Mouse (Mus musculus): Measurements from ENCODE around the gene Sh3rf1. TPM values are rescaled to one million over a fixed set of nuclear protein-coding genes. Genes with fewer than 3 reads are reported as not detected.

Gene Sh3rf1
- polyA plus RNA-seq, 1 experiment from 2014 or later, result 1.6 TPM

GRCm38 (mm10) chr8:61419521-61419920 lies 195.8 kb downstream of the Sh3rf1 start:
- Histone ChIP-seq H3K9me3 (ENCODE audit: low read length) (no peaks in the 10 kb centered on the region), H3K4me2 (ENCODE audit: low read depth, low read length) (no peak overlapping the region), H3K4me1 (ENCODE audit: insufficient read depth) (no peaks in the 10 kb centered on the region), H3K36me3 (replicated peaks; ENCODE audit: insufficient read depth, low read length) (no peaks in the 10 kb centered on the region), H3K27ac (ENCODE audit: low read depth) (no peak overlapping the region), H3K4me3 (ENCODE audit: low read depth, low read length) (no peak overlapping the region), H3K27me3 (ENCODE audit: insufficient read depth, low read length) (no peaks in the 10 kb centered on the region), H3K9ac (replicated peaks) (no peak overlapping the region)
- DNase-seq (no peak), ATAC-seq (no peak)
- 82% methylated on average over 3 of the region's 3 CpGs for WGBS (ENCODE audit: insufficient replicate concordance)
- TF ChIP-seq CTCF (IDR thresholded peaks at IDR 0.05; ENCODE audit: low read depth) (no peak), EP300 (IDR thresholded peaks at IDR 0.05; ENCODE audit: low read depth) (no peak)

- no peaks in the 10 kb centered on the region for H3K9me3 ChIP-seq (ENCODE audit: low read length)
- ATAC-seq (no peak), DNase-seq (no peak)
- TF ChIP-seq CTCF (IDR thresholded peaks at IDR 0.05; ENCODE audit: low read depth) (no peak), EP300 (IDR thresholded peaks at IDR 0.05; ENCODE audit: low read depth) (no peak)
- no peak overlapping the region for H3K4me3 ChIP-seq (ENCODE audit: low read depth, low read length)
- H3K4me2 ChIP-seq (ENCODE audit: low read depth, low read length), result no peak overlapping the region
- H3K27ac ChIP-seq (ENCODE audit: low read depth), result no peak overlapping the region
- no peaks in the 10 kb centered on the region for H3K36me3 ChIP-seq (replicated peaks; ENCODE audit: insufficient read depth, low read length)
- WGBS (ENCODE audit: insufficient replicate concordance), result 53% methylated on average over 6 of the region's 6 CpGs
- no peaks in the 10 kb centered on the region for H3K27me3 ChIP-seq (ENCODE audit: insufficient read depth, low read length)
- H3K9ac ChIP-seq (replicated peaks), result no peak overlapping the region
- no peaks in the 10 kb centered on the region for H3K4me1 ChIP-seq (ENCODE audit: insufficient read depth)
These were observed 196.5 kb downstream of the Sh3rf1 start for GRCm38 (mm10) chr8:61420166-61420565.

GRCm38 (mm10) chr8:61421606-61422005 lies 197.9 kb downstream of the Sh3rf1 start:
- Histone ChIP-seq H3K4me1 (ENCODE audit: insufficient read depth) (no peaks in the 10 kb centered on the region), H3K27me3 (ENCODE audit: insufficient read depth, low read length) (no peaks in the 10 kb centered on the region), H3K36me3 (replicated peaks; ENCODE audit: insufficient read depth, low read length) (no peaks in the 10 kb centered on the region), H3K9ac (replicated peaks) (no peak overlapping the region), H3K4me3 (ENCODE audit: low read depth, low read length) (no peak overlapping the region), H3K4me2 (ENCODE audit: low read depth, low read length) (no peak overlapping the region), H3K9me3 (ENCODE audit: low read length) (no peaks in the 10 kb centered on the region), H3K27ac (ENCODE audit: low read depth) (no peak overlapping the region)
- DNase-seq (no peak), ATAC-seq (no peak)
- TF ChIP-seq CTCF (IDR thresholded peaks at IDR 0.05; ENCODE audit: low read depth) (no peak), EP300 (IDR thresholded peaks at IDR 0.05; ENCODE audit: low read depth) (no peak)
- 79% methylated on average over 11 of the region's 11 CpGs for WGBS (ENCODE audit: insufficient replicate concordance)

- DNase-seq (no peak), ATAC-seq (no peak)
- H3K27me3 ChIP-seq (ENCODE audit: insufficient read depth, low read length), result no peaks in the 10 kb centered on the region
- H3K27ac ChIP-seq (ENCODE audit: low read depth), result no peak overlapping the region
- H3K36me3 ChIP-seq (replicated peaks; ENCODE audit: insufficient read depth, low read length), result no peaks in the 10 kb centered on the region
- H3K9me3 ChIP-seq (ENCODE audit: low read length), result no peaks in the 10 kb centered on the region
- H3K4me1 ChIP-seq (ENCODE audit: insufficient read depth), result no peaks in the 10 kb centered on the region
- H3K4me3 ChIP-seq (ENCODE audit: low read depth, low read length), result no peak overlapping the region
- no peak overlapping the region for H3K9ac ChIP-seq (replicated peaks)
- H3K4me2 ChIP-seq (ENCODE audit: low read depth, low read length), result no peak overlapping the region
- TF ChIP-seq CTCF (IDR thresholded peaks at IDR 0.05; ENCODE audit: low read depth) (no peak), EP300 (IDR thresholded peaks at IDR 0.05; ENCODE audit: low read depth) (no peak)
These were observed 201.5 kb downstream of the Sh3rf1 start for GRCm38 (mm10) chr8:61425125-61425524.

- TF ChIP-seq CTCF (IDR thresholded peaks at IDR 0.05; ENCODE audit: low read depth) (no peak), EP300 (IDR thresholded peaks at IDR 0.05; ENCODE audit: low read depth) (no peak)
- Histone ChIP-seq H3K4me3 (ENCODE audit: low read depth, low read length) (no peak overlapping the region), H3K4me2 (ENCODE audit: low read depth, low read length) (no peak overlapping the region), H3K36me3 (replicated peaks; ENCODE audit: insufficient read depth, low read length) (no peaks in the 10 kb centered on the region), H3K9ac (replicated peaks) (no peak overlapping the region), H3K27me3 (ENCODE audit: insufficient read depth, low read length) (no peaks in the 10 kb centered on the region), H3K9me3 (ENCODE audit: low read length) (no peaks in the 10 kb centered on the region), H3K4me1 (ENCODE audit: insufficient read depth) (no peaks in the 10 kb centered on the region), H3K27ac (ENCODE audit: low read depth) (no peak overlapping the region)
- DNase-seq, result no peak
- no peak for ATAC-seq
- 57% methylated on average over 5 of the region's 5 CpGs for WGBS (ENCODE audit: insufficient replicate concordance)
These were observed 202.4 kb downstream of the Sh3rf1 start for GRCm38 (mm10) chr8:61426072-61426471.

- Histone ChIP-seq H3K9ac (replicated peaks) (no peak overlapping the region), H3K36me3 (replicated peaks; ENCODE audit: insufficient read depth, low read length) (no peaks in the 10 kb centered on the region), H3K9me3 (ENCODE audit: low read length) (no peaks in the 10 kb centered on the region), H3K4me2 (ENCODE audit: low read depth, low read length) (no peak overlapping the region), H3K27ac (ENCODE audit: low read depth) (no peak overlapping the region), H3K4me1 (ENCODE audit: insufficient read depth) (no peaks in the 10 kb centered on the region), H3K4me3 (ENCODE audit: low read depth, low read length) (no peak overlapping the region), H3K27me3 (ENCODE audit: insufficient read depth, low read length) (no peaks in the 10 kb centered on the region)
- DNase-seq, result no peak
- no peak for ATAC-seq
- TF ChIP-seq EP300 (IDR thresholded peaks at IDR 0.05; ENCODE audit: low read depth) (no peak), CTCF (IDR thresholded peaks at IDR 0.05; ENCODE audit: low read depth) (no peak)
- WGBS (ENCODE audit: insufficient replicate concordance), result 57% methylated on average over 5 of the region's 5 CpGs
These were observed 203.0 kb downstream of the Sh3rf1 start for GRCm38 (mm10) chr8:61426671-61427070.

Measured in liver, postnatal 0 days (tissue).